Mouse (Mus musculus) erythroblast, adult 5-6 weeks (primary cell): ENCODE data around the gene Btbd35f4. TPM values are rescaled to one million over a fixed set of nuclear protein-coding genes. Genes with fewer than 3 reads are reported as not detected.
"Not testable (repeated sequence)": the region's sequence is repeated elsewhere in the genome, so short reads cannot be mapped to it uniquely, and the experiment has no call there.

ENCODE experiments used
- ATAC-seq: replicated peaks from 2 replicates; pipeline ENCODE4 v1.8.0; 2016; ENCODE audit warnings: moderate number of reproducible peaks, mild to moderate bottlenecking, moderate TSS enrichment, inconsistent platforms; ENCODE audit not compliant: poor library complexity, low FRiP score, severe bottlenecking
- total RNA-seq, 2 experiments: library from RNA; stranded (forward) in 1 of 2; stranded (reverse) in 1 of 2; fragments of 150-400 nt in 1 of 2; fragments of 200-764, 138-1000 nt in 1 of 2; gene quantifications; 2 replicates each; pipeline versions ENCODE4 v1.2.3 to v1.2.4; 2015 to 2017; ENCODE audit warnings: low replicate concordance in 2 of 2

Btbd35f4 gene
- total RNA-seq (2015; ENCODE audit: low replicate concordance) (not detected in 2 replicates), total RNA-seq (2017; ENCODE audit: low replicate concordance) (not detected in 2 replicates)

- not testable (repeated sequence) for ATAC-seq
These were observed at the start of gene Btbd35f4 for GRCm38 (mm10) chrX:4800196-4800595. Gene Btbd35f4, plus strand, starts transcription at chrX:4800496.

GRCm38 (mm10) chrX:4840016-4840415, 39.7 kb downstream of the Btbd35f4 start:
- ATAC-seq: not testable (repeated sequence)

Other genes with a start within 250 kb of the Btbd35f4 start
- not detected in 2 replicates for gene Btbd35f27, start 151.6 kb downstream of the Btbd35f4 start, total RNA-seq (2015; ENCODE audit: low replicate concordance)
- not detected in 2 replicates for gene Btbd35f27, start 151.6 kb downstream of the Btbd35f4 start, total RNA-seq (2017; ENCODE audit: low replicate concordance)